Mouse (Mus musculus) T-helper 17 cell (primary cell): ENCODE measurements at regions not wholly inside any gene's neighbourhood (a gene's known extent, or its start where the extent isn't known, plus 50 kb on each side); places are given as distances from the start of the nearest gene placed in this dataset.

ENCODE experiments used
- in situ Hi-C, 2 experiments: fragments of 300-600 bp; cut with MboI, MseI; formaldehyde crosslinking; loops; 1 replicate in 1 of 2; 2 replicates in 1 of 2; pipeline ENCODE4 v1.15.1; 2025; ENCODE audit warnings: high pct_unique_total_duplicates in 2 of 2

DNA sequence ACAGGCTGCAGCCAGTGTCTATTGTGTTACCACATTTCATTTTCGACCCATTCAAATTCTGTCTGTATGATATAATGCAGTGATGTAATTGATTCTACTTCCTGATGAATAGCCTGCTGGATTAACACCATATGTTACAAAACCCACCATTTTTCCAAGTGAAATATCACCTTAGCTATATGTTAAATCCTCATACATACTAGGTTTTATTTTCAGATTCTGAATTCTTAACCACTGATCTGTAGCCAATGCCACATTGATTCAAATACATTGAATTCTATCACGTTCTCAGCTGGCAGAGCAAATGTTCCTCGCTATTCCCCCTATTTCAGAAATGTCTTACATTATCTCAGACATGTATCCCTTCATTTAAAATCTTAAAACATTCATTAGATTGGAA, 60.4 kb upstream of the Prdx6b start:
- in situ Hi-C loops, result no loop called here

DNA sequence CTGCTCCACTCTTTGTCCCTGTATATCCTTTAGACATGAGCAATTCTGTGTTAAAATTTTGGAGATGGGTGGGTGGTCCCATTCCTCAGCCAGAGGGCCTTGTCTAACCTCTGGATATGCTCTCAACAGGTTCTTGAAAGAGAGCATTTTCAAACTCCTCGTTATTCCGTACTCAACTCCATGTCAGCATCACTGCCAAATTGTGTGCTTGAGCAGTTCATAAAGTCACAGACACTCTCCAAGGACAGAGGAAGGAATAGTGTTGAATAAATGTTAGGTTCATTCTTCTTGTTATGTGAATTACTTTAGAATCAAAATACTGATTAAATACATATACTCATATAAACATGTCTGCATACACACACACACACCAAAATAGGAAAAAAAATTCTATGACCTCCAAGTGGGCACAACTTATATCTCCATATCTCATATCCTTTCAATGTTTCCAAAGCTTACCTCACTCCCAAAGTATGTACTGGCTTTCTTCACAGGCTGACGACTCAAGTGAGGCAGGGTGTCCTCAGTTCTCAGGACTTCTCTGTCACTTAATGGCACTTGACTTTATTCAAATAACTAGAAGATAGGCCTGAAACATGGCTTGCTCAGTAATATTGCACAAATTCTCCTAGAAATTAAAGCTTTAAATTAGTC, 75.9 kb upstream of the Pde1a start:
- in situ Hi-C loops, result loop anchor here in 1 of 2 experiments (10.0 to 25.0 kb wide), 2 partner anchors 1190 to 1807 kb away; no protein-coding TSS in a partner anchor

- in situ Hi-C loops, result loop anchor here in 1 of 2 experiments (10.0 to 25.0 kb wide), 2 partner anchors 1189 to 1809 kb away; no protein-coding TSS in a partner anchor
Observed at GRCm38 (mm10) chr2:80203486-80203885, 74.2 kb upstream of the Pde1a start.

DNA sequence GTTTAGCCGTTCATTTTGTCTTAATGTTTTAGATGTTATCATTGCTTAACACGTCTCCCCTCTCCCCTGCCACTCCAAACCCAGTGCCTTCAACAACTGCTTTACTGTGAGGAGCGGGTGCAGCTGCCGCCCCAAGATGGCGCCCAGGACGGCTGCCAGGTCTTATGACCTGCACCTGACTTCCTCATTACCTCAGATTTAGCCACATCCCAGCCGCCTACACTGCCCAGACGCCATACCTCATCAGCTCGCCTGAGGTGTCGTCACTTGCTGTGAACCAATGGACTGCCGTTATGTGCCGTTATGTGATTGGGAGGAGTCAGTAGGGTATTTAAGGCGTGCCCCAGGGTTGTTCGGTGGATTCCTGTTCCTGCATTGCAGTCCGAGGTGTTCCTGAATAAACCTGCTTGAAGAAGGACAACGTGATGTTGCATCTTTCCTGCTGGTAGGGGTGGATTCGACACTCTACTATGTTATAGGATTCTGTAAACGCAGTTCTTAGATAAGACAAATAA, 66.7 kb upstream of the Pde1a start:
- in situ Hi-C loops, result no loop called here

DNA sequence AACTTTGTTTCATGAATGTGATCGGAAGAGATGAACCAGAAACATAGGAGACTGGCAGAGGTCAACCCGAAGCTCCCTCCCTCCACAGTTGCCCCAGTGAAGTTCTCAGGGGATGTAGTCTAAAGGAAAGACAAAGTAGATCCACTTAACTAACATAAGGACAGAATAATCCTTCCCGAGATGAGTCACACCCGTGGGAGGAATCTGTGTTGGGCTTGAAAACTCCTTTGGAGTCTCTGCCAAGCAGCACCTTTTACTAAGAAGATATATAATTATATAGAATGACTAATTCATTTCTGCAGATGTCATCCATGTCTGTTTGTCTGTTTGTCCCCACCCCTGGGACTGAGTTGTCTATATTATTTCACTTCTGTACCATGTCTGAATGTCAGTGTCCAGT, 59.1 kb upstream of the Pde1a start:
- in situ Hi-C loops, result no loop called here

DNA sequence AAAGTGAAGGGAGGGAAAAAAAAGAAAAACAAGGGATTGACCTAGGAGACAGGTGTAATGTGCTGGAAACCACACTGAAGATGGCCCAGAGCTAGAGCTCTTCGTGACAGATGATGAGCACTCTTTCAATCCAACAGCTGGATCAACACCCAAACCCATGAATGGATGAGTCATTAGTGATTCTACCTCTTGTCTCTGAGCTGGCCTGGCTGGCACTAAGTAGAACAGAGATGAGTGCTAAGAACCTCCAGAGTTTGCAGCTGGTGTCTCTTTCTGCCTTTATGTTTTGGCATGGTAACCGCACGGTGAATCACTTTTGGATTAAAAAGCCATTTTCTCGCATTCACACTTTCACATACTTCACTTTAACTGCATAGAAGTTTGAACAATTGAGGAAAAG, 57.6 kb upstream of the Pde1a start:
- in situ Hi-C loops, result no loop called here
